Mouse (Mus musculus): ENCODE results near the gene Gm42906.

The Gm42906 gene

GRCm38 (mm10) chr5:151187336-151187735 lies 240.6 kb downstream of the Gm42906 start:
- in situ Hi-C loops (cut with MboI): no loop called here

DNA sequence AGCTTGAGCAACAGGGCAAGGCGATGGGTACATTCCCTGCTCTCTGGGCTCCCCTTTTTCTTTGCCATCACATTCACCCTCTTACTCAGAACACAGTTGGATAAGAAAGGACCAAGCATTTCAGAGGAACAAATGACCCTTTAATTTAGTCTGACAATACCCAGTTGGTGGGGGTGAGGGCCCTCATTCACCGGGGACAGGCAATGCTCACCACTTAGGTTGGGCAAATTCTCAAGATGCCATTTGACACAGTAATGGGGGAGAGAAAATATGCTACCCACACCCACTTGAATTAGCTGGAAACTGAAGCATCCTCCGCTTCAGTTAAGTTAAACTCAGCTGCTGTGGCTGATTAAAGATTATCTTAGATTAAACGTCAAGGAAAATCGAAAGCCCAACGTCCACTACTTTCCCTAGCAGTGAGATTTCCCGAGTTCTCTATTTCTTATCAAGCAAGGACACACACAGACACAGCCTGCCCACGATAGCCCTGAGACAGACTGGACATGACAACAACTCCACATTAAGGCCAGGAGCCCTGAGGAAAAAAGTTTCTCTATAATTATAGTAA lies 242.6 kb downstream of the Gm42906 start:
- in situ Hi-C loops (cut with MboI): no loop called here

DNA sequence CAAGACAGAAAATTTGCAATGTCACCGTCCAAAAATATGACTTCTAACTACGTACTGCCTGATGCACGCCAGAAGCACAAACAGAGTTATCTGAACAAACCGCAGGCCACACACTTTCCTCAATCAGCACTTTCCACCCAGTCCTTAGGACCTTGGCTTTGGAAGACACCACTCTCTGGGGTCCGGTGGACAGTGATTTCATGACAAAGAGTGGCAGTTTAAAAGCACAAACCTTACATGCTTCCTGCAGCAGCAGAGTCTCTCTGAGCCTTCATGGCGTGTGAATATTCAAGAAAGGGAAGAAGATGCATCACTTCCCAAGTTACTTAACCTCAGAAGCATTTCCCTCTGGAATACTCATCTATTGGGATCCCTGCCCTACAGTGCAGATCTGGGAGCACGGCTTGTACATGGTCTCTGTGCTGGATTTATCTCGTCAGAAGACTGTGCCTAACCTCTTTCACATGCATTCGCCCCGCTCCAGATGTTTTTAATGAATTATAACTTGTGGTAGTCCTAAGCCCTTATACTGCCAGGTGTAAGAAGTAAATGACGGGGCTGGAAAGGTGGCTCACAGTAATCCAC lies 244.2 kb downstream of the Gm42906 start:
- in situ Hi-C loops (cut with MboI): no loop called here

DNA sequence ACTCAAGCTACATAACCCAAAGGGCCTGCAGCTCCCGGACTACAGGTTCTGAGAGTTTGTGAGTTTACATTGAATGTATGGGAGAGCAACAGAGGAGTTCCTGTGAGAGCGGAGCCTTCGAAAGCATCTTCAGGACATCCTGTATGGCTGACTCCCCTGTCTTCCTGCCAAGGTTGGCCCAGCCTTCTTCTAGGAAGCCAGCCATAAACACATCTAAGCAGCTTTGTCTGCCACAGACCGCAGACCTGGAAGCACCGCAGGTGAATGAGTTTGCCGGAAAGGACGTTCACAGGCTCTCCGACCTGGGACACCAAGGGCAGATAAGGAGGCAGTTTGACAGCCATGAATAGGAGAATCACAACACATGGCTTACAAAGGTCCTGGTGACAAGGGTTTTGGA lies 246.7 kb downstream of the Gm42906 start:
- in situ Hi-C loops (cut with MboI): no loop called here

GRCm38 (mm10) chr5:151180176-151180785 lies 247.7 kb downstream of the Gm42906 start:
- in situ Hi-C loops (cut with MboI): no loop called here

GRCm38 (mm10) chr5:151177171-151177570 lies 250.8 kb downstream of the Gm42906 start:
- in situ Hi-C loops (cut with MboI): no loop called here

GRCm38 (mm10) chr5:151175897-151176313 lies 252.1 kb downstream of the Gm42906 start:
- in situ Hi-C loops (cut with MboI): no loop called here

- in situ Hi-C loops (cut with MboI): no loop called here
Measured at GRCm38 (mm10) chr5:151174485-151175460, 253.2 kb downstream of the Gm42906 start.

- in situ Hi-C loops (cut with MboI): no loop called here
Measured at GRCm38 (mm10) chr5:151173774-151174173, 254.2 kb downstream of the Gm42906 start.

GRCm38 (mm10) chr5:151170168-151170750 lies 257.7 kb downstream of the Gm42906 start:
- in situ Hi-C loops (cut with MboI): no loop called here

- in situ Hi-C loops (cut with MboI): no loop called here
Measured at GRCm38 (mm10) chr5:151168191-151168590, 259.8 kb downstream of the Gm42906 start.

DNA sequence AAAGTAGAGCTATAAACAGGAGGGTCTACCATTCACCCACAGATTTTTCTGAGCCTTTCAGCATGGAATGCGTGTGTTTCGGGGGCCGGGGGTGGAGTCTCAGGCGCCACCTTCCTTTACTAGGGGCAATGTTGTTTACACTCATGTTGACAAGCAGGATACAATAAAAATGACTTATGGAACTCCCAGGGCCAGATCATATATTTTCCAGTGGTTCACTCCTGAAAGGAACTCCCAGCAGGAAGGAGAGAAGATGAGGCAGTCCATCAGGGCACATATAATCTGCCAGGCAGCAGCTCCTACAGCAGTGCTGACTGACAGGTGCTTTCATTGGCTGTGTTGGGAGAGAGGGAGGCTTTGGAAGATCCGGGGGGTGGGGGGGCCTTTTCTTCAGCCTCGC lies 260.3 kb downstream of the Gm42906 start:
- in situ Hi-C loops (cut with MboI): no loop called here

DNA sequence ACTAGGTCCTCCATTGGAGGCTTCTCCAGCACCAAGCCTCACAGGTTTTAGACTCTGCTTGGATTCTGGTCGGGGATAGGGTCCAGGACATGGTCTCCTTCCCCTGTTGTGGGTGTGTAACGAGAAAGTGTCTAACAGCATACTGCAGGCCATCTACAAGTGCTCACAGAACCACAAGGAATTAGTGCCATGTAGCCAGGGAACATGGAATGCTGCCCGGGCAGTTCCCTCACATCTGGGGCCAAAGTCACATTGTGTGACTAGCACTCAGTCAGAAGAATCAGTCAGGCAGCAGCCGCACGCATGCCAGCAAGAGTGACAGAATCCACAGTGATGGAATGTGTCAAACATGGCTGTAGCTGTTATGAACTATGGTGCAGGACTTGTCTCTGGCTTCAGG lies 261.7 kb downstream of the Gm42906 start:
- in situ Hi-C loops (cut with MboI): no loop called here

DNA sequence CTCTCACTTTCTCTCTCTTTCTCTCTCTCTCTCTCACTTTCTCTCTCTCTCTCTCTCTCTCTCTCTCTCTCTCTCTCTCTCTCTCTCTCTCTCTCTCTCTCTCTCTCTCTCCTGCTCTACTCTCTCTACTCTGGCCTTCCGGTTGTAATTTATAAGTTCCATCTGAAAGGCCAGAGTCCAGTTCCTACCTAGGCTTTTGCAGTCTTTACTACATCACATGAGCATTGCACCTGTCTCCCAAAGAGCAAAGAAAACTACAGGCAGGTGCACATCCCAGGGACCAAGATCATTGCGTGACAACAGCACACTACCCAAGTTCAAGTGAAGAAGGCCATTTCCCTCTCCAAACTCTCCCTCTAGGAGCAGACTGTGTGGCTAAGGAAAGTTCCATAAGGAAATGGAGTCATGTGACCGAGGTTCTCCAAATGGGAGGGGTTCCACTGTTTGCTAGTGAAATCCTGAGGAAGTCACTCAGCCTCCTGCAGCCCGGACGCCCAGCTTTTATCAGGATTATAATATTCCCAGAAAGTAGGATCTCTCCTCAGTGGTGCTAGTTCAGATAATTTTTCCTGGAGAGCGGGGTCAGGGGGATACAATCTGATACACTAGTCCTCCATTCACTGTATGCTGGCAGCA lies 262.5 kb downstream of the Gm42906 start:
- in situ Hi-C loops (cut with MboI): no loop called here

GRCm38 (mm10) chr5:151164815-151165214 lies 263.1 kb downstream of the Gm42906 start:
- in situ Hi-C loops (cut with MboI): no loop called here

DNA sequence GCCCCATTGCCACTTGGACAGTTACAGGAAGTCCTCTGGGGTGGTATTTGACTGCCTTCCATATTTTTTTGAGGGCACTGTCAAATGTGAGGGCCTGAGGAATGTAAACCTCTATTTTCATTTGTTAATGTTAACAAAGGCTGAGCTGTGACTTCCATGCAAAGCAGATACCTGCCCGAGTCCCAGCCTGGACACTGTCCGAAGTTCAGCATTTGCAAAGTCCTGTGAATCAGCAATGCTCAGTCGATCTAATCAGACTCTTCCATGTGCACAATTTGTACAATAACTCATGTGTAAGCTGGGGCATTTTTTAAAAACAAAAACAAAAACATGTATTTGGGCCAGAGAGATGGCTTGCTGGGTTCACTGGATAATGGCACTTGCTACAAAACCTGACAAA lies 265.3 kb downstream of the Gm42906 start:
- in situ Hi-C loops (cut with MboI): no loop called here

DNA sequence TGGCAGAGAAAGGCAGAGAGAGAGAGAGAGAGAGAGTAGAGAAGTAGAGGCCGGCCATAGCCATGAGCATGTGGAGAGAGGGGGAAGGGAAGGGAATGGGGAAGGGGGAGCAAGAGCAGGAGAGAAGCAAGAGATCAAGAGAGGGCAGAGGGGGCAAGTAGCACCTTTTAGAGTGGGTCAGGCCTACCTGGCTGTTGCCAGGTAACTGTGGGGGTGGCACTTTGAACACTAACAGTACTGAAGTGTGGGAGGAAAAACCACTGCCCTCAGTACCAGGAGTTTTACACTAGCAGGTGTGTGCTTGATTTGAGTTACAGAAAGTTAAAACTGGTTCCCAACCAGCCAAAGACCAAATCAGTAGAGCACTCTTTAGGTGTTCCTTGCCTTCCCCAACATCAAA lies 272.7 kb downstream of the Gm42906 start:
- in situ Hi-C loops (cut with MboI): no loop called here

GRCm38 (mm10) chr5:151154780-151155179 lies 273.2 kb downstream of the Gm42906 start:
- in situ Hi-C loops (cut with MboI): no loop called here

- in situ Hi-C loops (cut with MboI): no loop called here
Measured at GRCm38 (mm10) chr5:151154030-151154429, 273.9 kb downstream of the Gm42906 start.

DNA sequence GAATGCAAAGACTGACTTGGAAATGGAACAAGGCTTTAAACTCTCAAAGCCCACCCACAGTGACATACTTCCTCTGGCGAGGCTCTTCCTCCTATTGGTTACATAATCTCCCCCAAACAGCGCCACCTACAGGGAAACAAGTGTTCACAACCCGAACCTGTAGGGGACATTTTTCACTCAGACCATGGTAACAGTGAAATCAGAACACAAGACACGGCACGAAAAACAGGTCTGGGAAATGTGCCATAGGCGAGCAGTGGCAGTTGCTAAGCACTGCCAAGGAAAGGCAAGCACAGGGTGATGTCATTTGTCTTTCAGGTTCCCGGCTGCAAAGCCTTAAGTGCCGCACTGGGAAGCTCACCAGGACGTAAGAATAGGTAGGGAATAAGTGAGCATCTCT lies 276.4 kb downstream of the Gm42906 start:
- in situ Hi-C loops (cut with MboI): no loop called here

- in situ Hi-C loops (cut with MboI): no loop called here
Measured at GRCm38 (mm10) chr5:151149509-151149908, 278.5 kb downstream of the Gm42906 start.

DNA sequence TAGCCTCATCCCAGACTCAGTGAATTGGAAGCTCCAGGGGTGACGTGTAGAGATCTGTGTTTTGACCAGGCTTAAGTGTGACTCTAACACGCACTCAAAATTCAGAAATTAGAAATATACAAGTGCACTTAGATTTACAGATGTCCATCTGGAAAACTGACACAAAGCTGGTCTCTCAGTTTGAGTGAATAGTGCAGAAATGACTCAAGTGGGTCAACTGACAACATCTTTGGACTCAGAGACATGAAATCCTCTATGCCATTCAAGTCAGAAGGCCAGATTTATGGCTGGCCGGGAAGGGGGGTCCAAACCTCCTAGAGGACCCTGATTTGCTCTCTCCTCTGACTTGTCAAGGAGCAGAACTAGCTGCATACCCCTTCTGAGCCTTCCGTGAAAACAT lies 279.9 kb downstream of the Gm42906 start:
- in situ Hi-C loops (cut with MboI): no loop called here

Measured in mature B cell (primary cell).